Mouse (Mus musculus) olfactory bulb, adult 2 months (tissue): ENCODE measurements at regions not wholly inside any gene's neighbourhood (a gene's known extent, or its start where the extent isn't known, plus 50 kb on each side); places are given as distances from the start of the nearest gene placed in this dataset.

ENCODE experiments used
- CTCF ChIP-seq: fragments of 200-500 bp; IDR thresholded peaks from 2 replicates; pipeline ENCODE4 v1.5.1; 2012; ENCODE audit warnings: low read depth, mild to moderate bottlenecking, low read length, moderate library complexity; ENCODE audit not compliant: insufficient read depth
- POLR2A ChIP-seq: fragments of 200-500 bp; IDR thresholded peaks from 2 replicates; pipeline ENCODE4 v1.6.1; 2012; ENCODE audit warnings: mild to moderate bottlenecking, low read depth, low read length, moderate library complexity; ENCODE audit not compliant: insufficient read depth

DNA sequence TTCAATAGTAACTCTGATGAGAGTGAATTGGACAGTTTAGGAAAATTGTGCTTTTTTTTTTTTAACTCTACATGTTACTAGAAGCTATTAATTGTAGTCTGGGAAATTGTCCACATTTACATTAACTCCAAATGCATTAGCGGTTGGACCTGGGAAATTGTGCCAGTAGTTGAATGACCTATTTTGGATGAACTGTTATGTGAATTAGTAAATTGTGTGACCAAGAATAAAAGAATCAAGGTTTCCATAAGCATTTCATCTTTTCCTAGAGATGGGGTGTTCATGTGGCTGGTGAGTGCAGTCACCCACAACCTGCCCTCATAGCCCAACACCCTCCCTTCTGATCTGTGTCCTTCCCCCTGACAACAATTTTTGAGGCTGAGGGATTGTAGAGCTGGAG is 118.3 kb downstream of the Gm17728 start:
- TF ChIP-seq CTCF (no peak), POLR2A (no peak)
